Mouse (Mus musculus): Measurements from ENCODE around the gene U2af1.
"Not testable (repeated sequence)": the region's sequence is repeated elsewhere in the genome, so short reads cannot be mapped to it uniquely, and the experiment has no call there.

U2af1 gene

GRCm38 (mm10) chr17:31613086-31613755 lies 45.5 kb downstream of the U2af1 start:
- DNase-seq (ENCODE audit: low spot score) = no peak

- no peak for DNase-seq (ENCODE audit: low spot score)
Measured at GRCm38 (mm10) chr17:31609895-31610294, 48.8 kb downstream of the U2af1 start.

GRCm38 (mm10) chr17:31609173-31609572 lies 49.5 kb downstream of the U2af1 start:
- DNase-seq (ENCODE audit: low spot score) = not testable (repeated sequence)

DNA sequence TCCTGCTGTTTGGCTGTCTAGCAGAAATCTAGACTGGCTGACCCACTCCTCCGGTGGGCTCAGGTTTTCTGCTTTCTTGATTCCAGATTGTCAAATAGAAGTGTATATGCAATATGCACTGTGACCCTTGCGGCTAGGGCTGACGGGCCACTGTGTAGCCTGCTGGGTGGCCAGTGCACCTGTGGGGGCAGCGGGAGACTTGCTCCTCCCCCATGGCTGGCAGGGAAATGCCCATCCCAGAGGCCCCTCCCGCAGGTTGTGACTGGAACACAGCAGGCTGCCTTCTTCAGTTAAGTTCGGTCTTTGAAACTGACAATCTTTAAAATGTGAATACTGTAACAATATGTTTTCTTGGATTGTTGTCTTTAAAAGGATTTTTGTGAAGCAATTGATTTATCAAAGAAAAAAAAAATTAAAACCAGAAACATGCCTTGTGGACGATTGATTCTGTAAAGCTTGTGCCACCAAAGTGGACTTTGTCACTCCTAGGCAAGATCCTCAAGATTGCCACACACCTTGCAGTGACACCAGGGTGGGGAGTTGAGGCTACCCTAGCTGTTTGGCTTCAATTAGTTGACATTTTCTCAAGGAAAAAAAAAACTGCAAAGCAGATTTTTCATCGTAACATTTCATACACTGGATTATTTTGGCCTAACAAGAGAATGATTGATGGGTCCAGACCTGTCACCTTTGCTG lies 51.3 kb downstream of the U2af1 start:
- DNase-seq (ENCODE audit: low spot score) = no peak

- DNase-seq (ENCODE audit: low spot score) = no peak
Measured at GRCm38 (mm10) chr17:31606424-31606823, 52.3 kb downstream of the U2af1 start.

- DNase-seq (ENCODE audit: low spot score) = no peak
Measured at GRCm38 (mm10) chr17:31598593-31598992, 60.1 kb downstream of the U2af1 start.

DNA sequence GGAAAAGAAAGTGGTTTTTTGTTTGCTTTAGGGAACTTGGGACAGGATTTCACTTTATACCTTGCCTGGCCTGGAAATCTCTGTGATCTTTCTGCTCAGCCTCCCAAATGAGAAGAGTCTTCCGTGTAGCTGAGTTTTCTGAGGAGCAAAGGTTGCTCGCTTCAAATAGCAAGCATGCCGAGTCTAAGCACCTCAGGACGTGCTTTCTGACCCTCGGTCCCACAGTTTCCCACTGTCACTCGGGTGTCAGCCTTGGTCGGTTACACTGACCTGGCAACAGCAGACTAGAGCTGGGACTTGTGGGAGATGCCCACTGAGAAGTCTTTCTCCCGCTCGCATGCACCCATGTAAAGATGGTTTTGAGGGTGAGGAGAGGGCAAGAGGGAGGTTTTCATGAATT lies 60.7 kb downstream of the U2af1 start:
- DNase-seq (ENCODE audit: low spot score) = no peak

Measured in left cerebral cortex, adult 11 months (tissue).